Comparison of ENCODE assay signal across 9 mouse cellular contexts in the genomic region with DNA sequence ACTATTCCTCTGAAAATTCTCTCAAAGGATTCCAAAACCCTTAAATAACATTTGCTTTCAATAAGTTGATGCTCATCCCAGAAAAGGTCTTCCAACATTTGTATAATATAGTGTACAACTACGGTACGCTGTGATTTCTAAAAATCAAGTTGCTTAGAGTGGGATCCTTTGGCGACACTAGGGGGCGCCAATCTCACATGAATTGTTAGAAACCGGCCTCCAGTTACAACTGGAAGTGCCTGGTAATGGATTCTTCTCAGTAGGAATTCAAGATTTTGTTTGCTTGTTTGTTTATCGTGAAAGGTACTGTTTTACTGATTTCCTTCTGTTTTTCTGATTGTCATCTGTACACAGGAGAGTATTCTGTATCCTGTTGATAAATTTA. TPM values are rescaled to one million over a fixed set of nuclear protein-coding genes. Genes with fewer than 3 reads are reported as not detected.
DNase-seq lines count a peak whose midpoint lies in the region; ATAC-seq and TF ChIP-seq lines count a peak whose summit lies in the region.
"Had no signal": no experiment of that assay in that cellular context is flagged by ENCODE, and none has a peak within 500 bp of the region (broad histone marks: within the 10 kb centered on the region; RNA-seq: fewer than 3 reads in every experiment).

No protein-coding gene starts in this region.

- peak; percentile 55 for TF ChIP-seq CTCF in liver, adult 2 months (IDR thresholded peaks at IDR 0.05; ENCODE audit: low read depth, low read length)

- H3K27me3 ChIP-seq in liver, adult 2 months (ENCODE audit: control insufficient read depth, insufficient read depth, low read length), result no peaks in the 10 kb centered on the region
- H3K27me3 ChIP-seq in liver, embryonic 11.5 days (replicated peaks; ENCODE audit: control insufficient read depth, insufficient read depth, low read length), result no peaks in the 10 kb centered on the region
- no peaks in the 10 kb centered on the region for H3K27me3 ChIP-seq in intestine, embryonic 14.5 days (replicated peaks; ENCODE audit: control insufficient read depth, insufficient read depth, low read length)
- H3K27me3 ChIP-seq in midbrain, embryonic 13.5 days, result no peaks in the 10 kb centered on the region

- ATAC-seq in liver, embryonic 11.5 days (replicated peaks; ENCODE audit: low FRiP score), result no peak; the same call in 1 of the 2 replicates
- ATAC-seq in intestine, embryonic 14.5 days (replicated peaks; ENCODE audit: low FRiP score, low TSS enrichment, low read depth), result no peak; the same call in 1 of the 2 replicates
- peak; percentile 75 for ATAC-seq in midbrain, embryonic 13.5 days

- peaks cover 2% of the 10 kb centered on the region; the same call in 1 of the 2 replicates for H3K4me1 ChIP-seq in liver, adult 2 months (ENCODE audit: control insufficient read depth, insufficient read depth, low read length)
- H3K4me1 ChIP-seq in liver, embryonic 11.5 days (replicated peaks; ENCODE audit: control insufficient read depth, insufficient read depth, low read length), result no peaks in the 10 kb centered on the region
- H3K4me1 ChIP-seq in intestine, embryonic 14.5 days (replicated peaks; ENCODE audit: control insufficient read depth, insufficient read depth, low read length), result 0 out of 2 replicates have a peak, but pooled peaks cover 4% of the 10 kb centered on the region
- peaks cover 11% of the 10 kb centered on the region for H3K4me1 ChIP-seq in midbrain, embryonic 13.5 days (replicated peaks)

- no peak overlapping the region for H3K4me2 ChIP-seq in liver, embryonic 11.5 days
- no peak overlapping the region for H3K4me2 ChIP-seq in intestine, embryonic 14.5 days (ENCODE audit: low read length)
- no peak overlapping the region for H3K4me2 ChIP-seq in midbrain, embryonic 13.5 days (replicated peaks)

- H3K36me3 ChIP-seq in liver, adult 2 months (ENCODE audit: control insufficient read depth, insufficient read depth, low read length), result no peaks in the 10 kb centered on the region
- H3K36me3 ChIP-seq in liver, embryonic 11.5 days (ENCODE audit: control insufficient read depth, insufficient read depth, low read length), result no peaks in the 10 kb centered on the region
- no peaks in the 10 kb centered on the region for H3K36me3 ChIP-seq in intestine, embryonic 14.5 days (ENCODE audit: control insufficient read depth, insufficient read depth, low read length)
- no peaks in the 10 kb centered on the region for H3K36me3 ChIP-seq in midbrain, embryonic 13.5 days

- no peaks in the 10 kb centered on the region for H3K9me3 ChIP-seq in liver, embryonic 11.5 days (ENCODE audit: control insufficient read depth, low read length)
- H3K9me3 ChIP-seq in intestine, embryonic 14.5 days (ENCODE audit: control insufficient read depth, low read length), result no peaks in the 10 kb centered on the region
- H3K9me3 ChIP-seq in midbrain, embryonic 13.5 days, result no peaks in the 10 kb centered on the region

- 7% methylated on average over 6 of the region's 6 CpGs for WGBS in liver, adult 2 months
- 17% methylated on average over 6 of the region's 6 CpGs for WGBS in liver, embryonic 11.5 days
- 13% methylated on average over 6 of the region's 6 CpGs for WGBS in intestine, embryonic 14.5 days
- 13% methylated on average over 6 of the region's 6 CpGs for WGBS in midbrain, embryonic 13.5 days

- H3K4me3 ChIP-seq in liver, adult 2 months (ENCODE audit: insufficient read depth, low read depth, low read length), result no peak overlapping the region
- no peak overlapping the region for H3K4me3 ChIP-seq in liver, embryonic 11.5 days (ENCODE audit: low read depth, low read length)
- H3K4me3 ChIP-seq in intestine, embryonic 14.5 days (ENCODE audit: low read depth, low read length), result no peak overlapping the region
- no peak overlapping the region for H3K4me3 ChIP-seq in midbrain, embryonic 13.5 days (replicated peaks)
- H3K4me3 ChIP-seq: myocyte had no signal

- no peak for TF ChIP-seq POLR2A in liver, adult 2 months (IDR thresholded peaks at IDR 0.05; ENCODE audit: extremely low read depth, insufficient read depth, low read length)

- DNase-seq in liver, adult 2 months (ENCODE audit: extremely low read depth, low read depth, low spot score), result peak; percentile 49
- no peak for DNase-seq in liver, embryonic 11.5 days (ENCODE audit: low spot score)
- DNase-seq in cerebellum, adult 18-20 months, result peak; percentile 64 to 74
- DNase-seq in forelimb bud, embryonic 11.5 days (ENCODE audit: low read depth, low spot score), result peak; percentile 76
- DNase-seq in intestine, embryonic 14.5 days (ENCODE audit: low spot score), result peak; percentile 84
- DNase-seq in left cerebral cortex, adult 18-20 months (ENCODE audit: low spot score in 2 of 2), result peak; percentile 72 to 83
- DNase-seq in spleen, postnatal 14 days (ENCODE audit: low spot score in 2 of 2), result peak; percentile 13 to 36

- no peak overlapping the region for H3K9ac ChIP-seq in liver, adult 2 months (ENCODE audit: low read depth, low read length)
- no peak overlapping the region for H3K9ac ChIP-seq in liver, embryonic 11.5 days (ENCODE audit: low read depth, low read length)
- H3K9ac ChIP-seq in intestine, embryonic 14.5 days (ENCODE audit: low read length), result no peak overlapping the region
- H3K9ac ChIP-seq in midbrain, embryonic 13.5 days (replicated peaks), result no peak overlapping the region

- H3K27ac ChIP-seq in liver, adult 2 months (replicated peaks; ENCODE audit: insufficient read depth, low read depth, low read length), result no peak overlapping the region
- H3K27ac ChIP-seq in liver, embryonic 11.5 days (ENCODE audit: low read depth, low read length), result no peak overlapping the region
- no peak overlapping the region for H3K27ac ChIP-seq in intestine, embryonic 14.5 days (ENCODE audit: low read depth)
- no peak overlapping the region for H3K27ac ChIP-seq in midbrain, embryonic 13.5 days

- no peaks in the 10 kb centered on the region for H3K79me2 ChIP-seq in liver, adult 2 months (ENCODE audit: control insufficient read depth, insufficient read depth, low read length)

RNA-seq across cellular contexts. Expression of a gene that starts 13.7 kb away (rescaled TPM):
- not detected in 2 replicates for total RNA-seq in liver, adult 2 months (2014; rRNA removed)
- polyA plus RNA-seq in liver, adult 2 months (2012; rRNA removed), result not detected in 2 replicates
- polyA plus RNA-seq in liver, embryonic 11.5 days (2014; fragmentation: Nextera tagmentation; extraction: Ambion mirVana), result not detected in 2 replicates
- polyA plus RNA-seq in intestine, embryonic 14.5 days (2014; fragmentation: Nextera tagmentation; extraction: Ambion mirVana), result 0.16 TPM in 1 of 2 replicates, not detected in the other
- total RNA-seq in left cerebral cortex, adult 18-20 months (2021), result under 1 TPM; 0.12 to 0.16 TPM
- polyA plus RNA-seq in midbrain, embryonic 13.5 days (2015; fragmentation: Nextera tagmentation; extraction: Ambion mirVana), result 0.12 and 0.30 TPM in 2 replicates
- polyA plus RNA-seq: myocyte had no signal

RNA-seq across cellular contexts. Expression of a gene that starts 50.7 kb away (rescaled TPM):
- 11.8 and 14.2 TPM in 2 replicates for total RNA-seq in liver, adult 2 months (2014; rRNA removed)
- polyA plus RNA-seq in liver, adult 2 months (2012; rRNA removed), result 4.4 and 5.1 TPM in 2 replicates
- polyA plus RNA-seq in liver, embryonic 11.5 days (2014; fragmentation: Nextera tagmentation; extraction: Ambion mirVana), result 39.4 and 44.6 TPM in 2 replicates
- polyA plus RNA-seq in intestine, embryonic 14.5 days (2014; fragmentation: Nextera tagmentation; extraction: Ambion mirVana), result 32.9 and 38.3 TPM in 2 replicates
- total RNA-seq in left cerebral cortex, adult 18-20 months (2021), result 10 to 100 TPM; 11.4 to 12.0 TPM
- 11.5 TPM in 2 replicates for polyA plus RNA-seq in midbrain, embryonic 13.5 days (2015; fragmentation: Nextera tagmentation; extraction: Ambion mirVana)

RNA-seq across cellular contexts. Expression of a gene that starts 57.1 kb away (rescaled TPM):
- total RNA-seq in liver, adult 2 months (2014; rRNA removed), result not detected in 2 replicates
- not detected in 2 replicates for polyA plus RNA-seq in liver, adult 2 months (2012; rRNA removed)
- not detected in 2 replicates for polyA plus RNA-seq in liver, embryonic 11.5 days (2014; fragmentation: Nextera tagmentation; extraction: Ambion mirVana)
- not detected in 2 replicates for polyA plus RNA-seq in intestine, embryonic 14.5 days (2014; fragmentation: Nextera tagmentation; extraction: Ambion mirVana)
- not detected for total RNA-seq in left cerebral cortex, adult 18-20 months (2021)
- polyA plus RNA-seq in midbrain, embryonic 13.5 days (2015; fragmentation: Nextera tagmentation; extraction: Ambion mirVana), result not detected in 2 replicates
- polyA plus RNA-seq: myocyte had no signal
